Mouse (Mus musculus): ENCODE data around the gene Ncl. TPM values are rescaled to one million over a fixed set of nuclear protein-coding genes. Genes with fewer than 3 reads are reported as not detected.

Gene Ncl
- total and polyA plus RNA-seq, 3 experiments, result 246 to 1,708 (median 370) TPM

DNA sequence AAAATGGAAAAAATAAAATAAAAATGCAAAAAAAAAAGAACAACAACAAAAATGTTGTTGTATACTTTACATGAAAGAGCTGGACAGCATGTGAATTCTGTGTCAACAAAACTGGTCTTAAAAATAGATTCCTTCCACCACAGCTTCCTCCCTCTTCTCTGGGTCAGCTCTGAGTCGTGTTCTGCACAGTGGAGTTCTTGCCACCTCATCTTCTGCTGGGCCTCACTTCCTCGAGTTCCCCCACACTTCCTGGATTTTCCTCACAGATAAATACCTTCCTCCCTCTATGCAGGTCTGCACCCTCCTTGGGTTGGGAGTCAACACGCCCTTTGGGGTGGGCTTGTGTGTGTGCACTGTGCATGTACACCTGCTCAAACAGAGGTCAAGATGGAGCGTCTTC lies 47.1 kb upstream of the Ncl start:
- no peaks in the 10 kb centered on the region for H3K9me3 ChIP-seq (replicated peaks; ENCODE audit: insufficient read depth, low read length)
- H3K27ac ChIP-seq (ENCODE audit: control insufficient read depth, low read depth, low read length), result no peak overlapping the region
- H3K36me3 ChIP-seq (ENCODE audit: control insufficient read depth in 1 of 2, insufficient read depth in 2 of 2, low read length in 2 of 2), result no peaks in the 10 kb centered on the region
- H3K4me1 ChIP-seq (ENCODE audit: control insufficient read depth in 1 of 2, insufficient read depth in 2 of 2, low read length in 2 of 2), result peaks cover 0 to under 1% of the 10 kb centered on the region in 2 experiments; a peak in 1 of 4 replicates
- no peaks in the 10 kb centered on the region for H3K27me3 ChIP-seq (ENCODE audit: control insufficient read depth in 1 of 2, insufficient read depth in 2 of 2, low read length in 2 of 2)
- DNase-seq (ENCODE audit: low read depth, low spot score), result no peak
- no peak overlapping the region for H3K9ac ChIP-seq (ENCODE audit: control insufficient read depth, low read depth, low read length, poor library complexity, severe bottlenecking)
- H3K79me2 ChIP-seq (ENCODE audit: control insufficient read depth, insufficient read depth, low read length, poor library complexity), result no peaks in the 10 kb centered on the region
- TF ChIP-seq POLR2AphosphoS5 (IDR thresholded peaks at IDR 0.05; ENCODE audit: borderline replicate concordance, low read depth, low read length) (no peak), CTCF (IDR thresholded peaks at IDR 0.05 in 2 of 3, conservative IDR thresholded peaks at IDR 0.05 in 1 of 3; ENCODE audit: control insufficient read depth in 1 of 3, insufficient read depth in 1 of 3, low read depth in 2 of 3, low read length in 3 of 3, poor library complexity in 1 of 3, severe bottlenecking in 1 of 3) (no peak), TCF12 (IDR thresholded peaks at IDR 0.05; ENCODE audit: low read depth, low read length) (no peak), ETS1 (IDR thresholded peaks at IDR 0.05; ENCODE audit: low read depth, low read length) (no peak), MXI1 (IDR thresholded peaks at IDR 0.05; ENCODE audit: low read depth, low read length) (no peak), POLR2AphosphoS2 (IDR thresholded peaks at IDR 0.05; ENCODE audit: low read length) (no peak), ZNF384 (IDR thresholded peaks at IDR 0.05; ENCODE audit: low read depth, low read length) (no peak), MYB (IDR thresholded peaks at IDR 0.05; ENCODE audit: low read depth, low read length) (no peak), GATA1 (IDR thresholded peaks at IDR 0.05; ENCODE audit: low read depth, low read length) (no peak), EP300 (IDR thresholded peaks at IDR 0.05; ENCODE audit: low read depth in 1 of 2, low read length in 2 of 2) (no peak), USF1 (IDR thresholded peaks at IDR 0.05; ENCODE audit: low read depth, low read length) (no peak), USF2 (IDR thresholded peaks at IDR 0.05; ENCODE audit: borderline replicate concordance in 1 of 2, insufficient read depth in 1 of 2, low read depth in 1 of 2, low read length in 2 of 2) (no peak), RCOR1 (IDR thresholded peaks at IDR 0.05; ENCODE audit: low read depth, low read length) (no peak), NRF1 (IDR thresholded peaks at IDR 0.05; ENCODE audit: insufficient read depth, low read depth, low read length, poor library complexity, severe bottlenecking) (no peak), JUND (IDR thresholded peaks at IDR 0.05; ENCODE audit: low read depth, low read length) (no peak), UBTF (IDR thresholded peaks at IDR 0.05; ENCODE audit: borderline replicate concordance, insufficient read depth, low read depth, low read length) (no peak), BHLHE40 (IDR thresholded peaks at IDR 0.05; ENCODE audit: borderline replicate concordance, low read depth, low read length) (no peak), ZMIZ1 (IDR thresholded peaks at IDR 0.05; ENCODE audit: low read depth, low read length) (no peak), RAD21 (IDR thresholded peaks at IDR 0.05; ENCODE audit: low read depth, low read length) (no peak), MAFK (IDR thresholded peaks at IDR 0.05; ENCODE audit: borderline replicate concordance, low read depth, low read length) (no peak)
- H3K4me3 ChIP-seq (ENCODE audit: control insufficient read depth in 1 of 2, insufficient read depth in 1 of 2, low read depth in 2 of 2, low read length in 2 of 2), result no peak overlapping the region

DNA sequence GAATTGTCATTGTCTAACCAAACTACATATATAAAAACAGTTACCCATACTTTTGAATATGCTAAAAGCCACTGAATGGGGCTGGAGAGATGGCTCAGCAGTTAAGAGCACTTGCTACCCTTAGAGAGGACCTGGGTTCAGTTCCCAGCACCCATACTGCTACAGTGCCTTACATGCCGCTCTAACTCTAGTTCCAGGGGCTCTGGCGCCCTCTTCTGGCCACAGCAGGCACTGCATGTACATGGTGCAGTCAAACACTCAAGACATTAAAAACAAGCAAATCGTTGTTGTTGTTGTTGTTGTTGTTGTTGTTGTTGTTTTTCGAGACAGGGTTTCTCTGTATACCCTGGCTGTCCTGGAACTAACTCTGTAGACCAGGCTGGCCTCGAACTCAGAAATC lies 45.6 kb upstream of the Ncl start:
- Histone ChIP-seq H3K27ac (ENCODE audit: control insufficient read depth, low read depth, low read length) (no peak overlapping the region), H3K9me3 (replicated peaks; ENCODE audit: insufficient read depth, low read length) (no peaks in the 10 kb centered on the region), H3K27me3 (ENCODE audit: control insufficient read depth in 1 of 2, insufficient read depth in 2 of 2, low read length in 2 of 2) (no peaks in the 10 kb centered on the region), H3K4me1 (ENCODE audit: control insufficient read depth in 1 of 2, insufficient read depth in 2 of 2, low read length in 2 of 2) (peaks cover 12% of the 10 kb centered on the region in 2 experiments), H3K9ac (ENCODE audit: control insufficient read depth, low read depth, low read length, poor library complexity, severe bottlenecking) (no peak overlapping the region), H3K79me2 (ENCODE audit: control insufficient read depth, insufficient read depth, low read length, poor library complexity) (no peaks in the 10 kb centered on the region), H3K36me3 (ENCODE audit: control insufficient read depth in 1 of 2, insufficient read depth in 2 of 2, low read length in 2 of 2) (peaks cover 0 to 12% of the 10 kb centered on the region in 2 experiments; a peak in 2 of 4 replicates), H3K4me3 (ENCODE audit: control insufficient read depth in 1 of 2, insufficient read depth in 1 of 2, low read depth in 2 of 2, low read length in 2 of 2) (no peak overlapping the region)
- peak; percentile 71 for DNase-seq (ENCODE audit: low read depth, low spot score)
- TF ChIP-seq EP300 (IDR thresholded peaks at IDR 0.05; ENCODE audit: low read depth in 1 of 2, low read length in 2 of 2), result no peak
- no peak for TF ChIP-seq JUND (IDR thresholded peaks at IDR 0.05; ENCODE audit: low read depth, low read length)
- no peak for TF ChIP-seq SIN3A (IDR thresholded peaks at IDR 0.05; ENCODE audit: low read length)
- no peak for TF ChIP-seq USF1 (IDR thresholded peaks at IDR 0.05; ENCODE audit: low read depth, low read length)
- peak; percentile 76 to 92 (median 79) for TF ChIP-seq CTCF (IDR thresholded peaks at IDR 0.05 in 2 of 3, conservative IDR thresholded peaks at IDR 0.05 in 1 of 3; ENCODE audit: control insufficient read depth in 1 of 3, insufficient read depth in 1 of 3, low read depth in 2 of 3, low read length in 3 of 3, poor library complexity in 1 of 3, severe bottlenecking in 1 of 3)
- peak; percentile 42 for TF ChIP-seq ZC3H11A (IDR thresholded peaks at IDR 0.05; ENCODE audit: low read depth, low read length)
- TF ChIP-seq MAX (IDR thresholded peaks at IDR 0.05; ENCODE audit: low read length), result no peak
- TF ChIP-seq RAD21 (IDR thresholded peaks at IDR 0.05; ENCODE audit: low read depth, low read length), result peak; percentile 64
- TF ChIP-seq SMC3 (IDR thresholded peaks at IDR 0.05; ENCODE audit: low read depth, low read length), result peak; percentile 53
